Mouse (Mus musculus) right cerebral cortex, postnatal 4 days (tissue): ENCODE data around the gene Gm14444.
"Not testable (repeated sequence)": the region's sequence is repeated elsewhere in the genome, so short reads cannot be mapped to it uniquely, and the experiment has no call there.

Experiments used
- DNase-seq: peaks from one replicate; pipeline ENCODE4 v3.0.0-alpha.2; 2022

Gm14444 gene

DNA sequence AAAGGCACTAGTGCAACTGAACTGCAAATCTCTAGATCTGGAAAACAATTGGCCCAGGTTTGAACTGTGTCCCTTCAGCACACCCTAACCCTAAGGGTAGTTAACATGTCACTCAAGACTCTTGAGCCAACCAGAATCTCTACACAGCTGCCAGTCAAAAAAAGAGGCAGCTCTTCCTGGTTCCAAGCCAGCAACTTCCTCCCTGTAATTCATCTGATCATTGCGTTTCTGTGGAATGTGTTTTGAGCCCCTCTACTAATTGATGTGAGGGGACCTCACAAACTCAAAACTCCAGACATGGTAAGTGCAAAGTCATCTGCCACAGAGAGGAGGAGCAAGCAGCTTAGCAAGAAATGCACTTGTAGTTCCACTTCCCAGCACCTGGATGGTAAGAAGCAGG lies at the start of gene Gm14444:
TSS of gene Gm14444 (plus strand) at position 220 of the 400 bp plus-strand sequence.
- not testable (repeated sequence) for DNase-seq

DNA sequence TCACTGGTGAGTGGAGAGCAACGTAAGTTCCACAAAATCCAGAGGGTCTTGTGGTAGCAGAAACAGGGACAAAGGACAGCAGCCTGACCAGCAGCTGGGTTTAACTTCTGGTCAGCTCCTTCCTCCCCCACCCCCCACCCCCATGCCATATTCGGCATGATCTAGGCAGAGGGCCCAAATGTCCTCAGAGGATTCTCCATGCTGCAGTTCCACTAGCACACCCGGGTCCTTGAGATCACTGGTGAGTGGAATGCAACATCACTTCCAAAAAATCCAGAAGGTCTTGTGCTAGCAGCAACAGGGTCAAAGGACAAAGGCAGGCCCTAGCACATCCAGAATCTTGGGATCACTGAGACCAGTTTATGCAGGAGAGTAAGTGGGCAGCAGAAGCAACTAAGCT lies 44.6 kb upstream of the Gm14444 start:
- not testable (repeated sequence) for DNase-seq

DNA sequence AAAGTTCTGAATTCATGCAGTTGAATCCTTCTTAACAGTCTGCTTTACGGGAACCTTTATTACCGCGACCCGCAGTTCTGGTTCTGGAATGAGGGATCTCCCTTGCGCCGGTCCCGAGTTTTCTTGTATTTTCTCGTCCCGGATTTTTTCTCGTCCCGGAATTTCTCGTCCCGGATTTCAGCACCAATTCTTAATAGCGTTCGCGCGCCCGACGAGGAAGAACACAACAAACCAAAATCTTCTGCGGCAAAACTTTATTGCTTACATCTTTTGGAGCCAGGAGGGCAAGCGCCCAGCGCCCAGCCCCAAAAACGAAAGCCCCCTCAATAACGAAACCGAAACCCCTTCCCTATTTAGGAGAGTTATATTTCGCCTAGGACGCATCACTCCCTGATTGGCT lies 34.2 kb downstream of the Gm14444 start:
- not testable (repeated sequence) for DNase-seq

DNA sequence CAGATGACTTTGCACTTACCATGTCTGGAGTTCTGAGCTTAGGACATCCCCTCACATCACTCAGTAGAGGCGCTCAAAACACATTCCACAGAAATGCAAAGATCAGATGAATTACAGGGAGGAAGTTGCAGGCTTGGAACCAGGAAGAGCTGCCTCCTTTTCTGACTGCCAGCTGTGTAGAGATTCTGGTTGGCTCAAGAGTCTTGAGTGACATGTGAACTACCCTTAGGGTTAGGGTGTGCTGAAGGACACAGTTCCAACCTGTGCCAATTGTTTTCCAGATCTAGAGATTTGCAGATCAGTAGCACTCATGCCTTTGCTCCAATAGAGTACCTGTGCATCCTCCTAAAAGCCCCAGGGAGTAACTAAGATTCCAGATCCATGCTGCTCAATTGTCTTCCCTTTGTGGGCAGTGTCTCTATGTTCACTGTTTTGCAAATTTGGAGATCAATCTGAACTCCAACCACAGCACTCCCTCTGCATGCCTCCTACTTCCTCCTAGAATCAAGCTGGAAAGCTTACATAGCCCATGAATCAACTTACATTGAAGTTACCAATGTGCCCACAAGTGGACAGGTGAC lies 57.7 kb downstream of the Gm14444 start, which contains the start of gene Gm14393:
TSS of gene Gm14393 (minus strand) at position 101 of the 581 bp plus-strand sequence.
- DNase-seq, result not testable (repeated sequence)
